Mouse (Mus musculus) right cerebral cortex, adult 18-20 months (tissue): ENCODE results near the gene Bahcc1.

Source experiments
- DNase-seq: peaks from one replicate; pipeline ENCODE4 v3.0.0; 2022; ENCODE audit warnings: mixed read lengths

The Bahcc1 gene

GRCm38 (mm10) chr11:120232230-120233097, at the start of gene Bahcc1:
Bahcc1 (plus strand) TSS chr11:120232947.
- DNase-seq, result peak; percentile 100

GRCm38 (mm10) chr11:120183180-120183579, 49.6 kb upstream of the Bahcc1 start:
- DNase-seq, result no peak

DNA sequence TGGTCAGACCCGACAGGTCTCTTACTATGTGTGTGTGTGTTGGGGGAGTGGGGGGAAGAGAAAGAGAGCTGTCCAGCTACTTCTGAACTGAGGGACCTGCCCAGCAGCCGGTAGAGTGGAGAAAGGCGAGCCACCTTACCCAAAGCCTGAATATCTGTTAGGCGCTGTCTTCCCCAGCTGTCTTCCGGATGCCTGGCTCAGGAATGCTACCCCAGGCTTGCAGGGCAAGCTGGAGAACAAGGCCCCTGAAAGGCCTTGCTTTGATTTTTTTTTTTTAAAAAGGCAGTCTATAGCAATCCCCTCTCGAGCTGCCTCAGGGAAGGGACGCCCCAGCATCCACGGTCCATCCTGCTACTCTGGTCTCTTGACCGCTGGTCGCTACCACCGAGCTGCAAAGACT, 49.0 kb upstream of the Bahcc1 start:
- no peak for DNase-seq

GRCm38 (mm10) chr11:120184371-120185315, 48.1 kb upstream of the Bahcc1 start:
- DNase-seq, result no peak

DNA sequence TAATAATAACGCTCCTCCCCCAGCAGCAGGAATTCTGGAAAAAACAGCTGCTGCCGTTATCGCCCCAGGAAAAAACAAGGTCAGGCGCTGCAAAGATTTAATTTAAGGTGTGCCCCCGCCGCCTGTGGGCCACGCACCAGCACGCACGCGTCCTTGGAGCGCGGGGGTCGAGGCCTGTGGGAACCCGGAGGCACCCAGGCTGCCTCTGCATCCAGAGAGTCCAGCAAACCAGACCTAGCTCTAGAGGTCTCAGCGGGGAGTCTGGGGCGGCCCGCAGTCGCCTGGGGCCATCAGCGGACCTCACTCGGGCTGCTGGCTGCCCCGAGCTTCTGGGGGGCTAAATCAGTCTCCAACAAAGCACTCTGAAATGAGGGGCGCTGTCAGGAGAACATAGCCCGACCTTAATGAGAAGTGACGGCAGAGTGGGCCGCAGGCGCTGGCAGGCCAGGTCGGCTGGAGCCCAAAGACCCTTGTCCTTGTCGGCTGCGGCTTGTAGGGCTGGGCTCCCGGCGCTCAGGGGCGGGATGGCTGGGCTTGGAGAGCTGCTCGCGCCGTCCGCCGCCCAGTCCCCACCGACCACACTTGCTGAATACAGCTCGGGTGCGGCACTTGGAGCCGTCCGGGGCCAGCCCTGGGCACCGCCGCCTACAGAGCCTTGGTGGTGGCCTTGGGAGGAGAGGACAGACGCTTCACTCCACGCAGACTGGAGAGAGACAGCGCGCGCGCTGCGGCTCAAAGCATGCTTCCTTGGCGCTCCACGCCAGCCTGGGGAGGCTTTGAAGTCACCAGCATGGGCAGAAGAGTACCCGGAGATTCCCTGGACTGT, 47.2 kb upstream of the Bahcc1 start:
- no peak for DNase-seq

DNA sequence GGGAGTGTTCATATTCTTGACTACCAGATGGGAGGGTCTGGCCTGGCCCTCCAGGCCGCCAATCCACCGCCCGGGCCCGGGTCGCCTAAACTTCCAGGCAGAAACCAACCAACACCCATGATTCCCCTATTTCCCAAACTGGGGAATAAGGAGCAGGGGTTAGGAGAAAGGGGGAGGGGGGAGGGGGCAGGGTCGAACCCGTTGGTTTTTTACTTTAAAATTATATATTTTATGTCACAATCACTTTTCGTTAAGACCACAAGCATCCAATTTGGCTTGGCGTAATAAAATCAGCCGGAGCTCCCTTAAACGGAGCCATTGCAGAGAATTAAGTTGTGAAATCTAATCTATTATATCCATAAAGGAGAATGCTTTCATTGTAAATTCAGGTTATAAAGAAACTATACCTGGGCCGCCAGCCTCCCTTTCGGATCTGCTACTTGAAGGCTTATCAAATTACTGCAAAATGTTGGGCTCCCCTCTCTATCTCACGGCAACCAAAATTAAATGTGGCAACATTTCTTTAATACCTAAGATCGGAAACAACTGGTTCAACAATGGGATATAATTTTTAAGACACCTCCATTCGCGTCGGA, 46.5 kb upstream of the Bahcc1 start:
- no peak for DNase-seq

- no peak for DNase-seq
Observed at GRCm38 (mm10) chr11:120186821-120187235, 45.9 kb upstream of the Bahcc1 start.

DNA sequence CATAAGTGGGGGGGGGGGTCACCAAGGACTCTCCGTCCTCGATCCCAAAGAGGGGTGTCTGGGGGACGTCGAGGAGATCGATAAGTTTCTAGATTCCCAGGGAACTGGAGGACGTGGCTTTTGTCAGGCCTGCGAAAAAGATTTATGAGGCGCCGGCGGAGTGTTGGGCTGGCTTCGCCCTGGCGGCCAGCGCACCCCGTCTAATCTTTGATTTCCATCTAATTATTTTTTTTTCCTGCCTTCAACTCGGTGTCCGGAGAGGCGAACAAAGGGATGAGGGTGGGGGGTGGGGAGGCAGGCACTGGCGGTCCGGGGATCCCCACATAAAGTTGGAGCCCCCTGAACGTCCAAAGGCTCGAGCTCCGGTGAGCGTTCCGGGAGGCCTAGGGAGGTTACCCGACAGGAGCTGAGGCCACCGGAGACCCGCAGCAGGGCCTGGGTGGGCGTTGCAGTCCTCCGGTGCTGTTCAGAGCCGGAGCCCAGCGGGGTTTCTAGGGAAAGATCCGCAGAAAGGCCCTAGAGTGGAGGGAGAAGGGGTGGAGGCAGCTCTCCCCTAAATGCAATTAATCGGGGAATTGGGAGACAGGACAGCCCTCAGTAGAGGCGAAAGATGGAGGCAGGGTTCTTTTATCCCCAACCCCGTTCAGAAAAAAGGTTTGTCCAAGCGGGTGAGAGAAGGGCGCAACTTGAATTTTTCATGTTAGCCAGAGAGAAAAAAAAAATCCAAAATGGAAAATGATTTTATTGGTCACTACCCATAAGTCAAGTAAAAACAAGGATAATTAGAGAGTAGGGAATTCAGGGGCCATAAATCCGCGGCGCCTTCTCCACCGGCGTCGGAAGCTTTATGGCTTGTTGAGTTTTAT, 45.3 kb upstream of the Bahcc1 start:
- DNase-seq, result no peak

- DNase-seq, result no peak
Observed at GRCm38 (mm10) chr11:120188102-120188480, 44.7 kb upstream of the Bahcc1 start.

DNA sequence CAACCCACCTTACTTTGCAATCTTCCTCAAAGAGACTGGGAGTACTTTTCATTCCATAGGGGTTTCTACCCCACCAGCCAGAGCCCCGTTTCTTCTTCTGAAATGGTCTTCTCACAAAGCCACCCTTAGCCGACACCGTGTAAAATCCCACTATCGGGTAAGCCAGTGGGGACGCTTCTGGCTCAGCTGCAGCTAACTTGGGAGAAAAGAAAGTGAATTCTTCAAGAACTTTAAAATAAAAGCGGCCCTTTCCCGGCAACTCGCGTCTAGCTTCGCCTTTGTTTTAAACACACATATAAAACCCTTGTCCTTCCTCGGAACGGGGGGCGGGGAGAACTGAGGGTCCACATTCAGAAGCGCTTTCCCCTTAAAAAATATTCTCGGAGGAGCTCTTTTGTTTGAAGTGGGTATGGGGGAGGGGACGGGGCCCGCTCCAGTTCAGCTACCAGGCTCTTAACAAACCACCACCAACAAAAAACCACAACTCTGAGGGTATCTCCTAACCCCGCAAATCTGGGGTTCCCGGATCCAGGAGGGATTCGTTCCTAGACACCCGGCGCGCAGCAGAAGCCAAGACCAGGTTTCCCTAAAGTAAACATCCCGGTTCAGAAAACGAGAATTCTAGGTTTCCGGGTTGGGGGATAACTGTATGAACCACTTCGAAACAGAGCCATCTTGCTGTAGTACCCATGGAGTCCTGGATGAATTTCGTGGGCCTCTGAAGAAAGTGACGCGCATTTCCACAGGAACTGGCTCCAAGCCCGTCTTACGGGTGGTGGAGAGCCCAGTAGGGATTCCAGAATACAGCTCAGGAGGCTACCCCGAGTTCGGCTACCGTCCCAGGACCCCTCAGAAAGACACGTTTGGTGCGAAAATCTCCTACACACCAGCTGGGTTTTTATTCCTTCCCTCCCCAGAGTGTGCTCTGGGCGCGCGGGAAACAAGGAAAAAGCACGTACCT, 44.0 kb upstream of the Bahcc1 start:
- DNase-seq, result no peak

DNA sequence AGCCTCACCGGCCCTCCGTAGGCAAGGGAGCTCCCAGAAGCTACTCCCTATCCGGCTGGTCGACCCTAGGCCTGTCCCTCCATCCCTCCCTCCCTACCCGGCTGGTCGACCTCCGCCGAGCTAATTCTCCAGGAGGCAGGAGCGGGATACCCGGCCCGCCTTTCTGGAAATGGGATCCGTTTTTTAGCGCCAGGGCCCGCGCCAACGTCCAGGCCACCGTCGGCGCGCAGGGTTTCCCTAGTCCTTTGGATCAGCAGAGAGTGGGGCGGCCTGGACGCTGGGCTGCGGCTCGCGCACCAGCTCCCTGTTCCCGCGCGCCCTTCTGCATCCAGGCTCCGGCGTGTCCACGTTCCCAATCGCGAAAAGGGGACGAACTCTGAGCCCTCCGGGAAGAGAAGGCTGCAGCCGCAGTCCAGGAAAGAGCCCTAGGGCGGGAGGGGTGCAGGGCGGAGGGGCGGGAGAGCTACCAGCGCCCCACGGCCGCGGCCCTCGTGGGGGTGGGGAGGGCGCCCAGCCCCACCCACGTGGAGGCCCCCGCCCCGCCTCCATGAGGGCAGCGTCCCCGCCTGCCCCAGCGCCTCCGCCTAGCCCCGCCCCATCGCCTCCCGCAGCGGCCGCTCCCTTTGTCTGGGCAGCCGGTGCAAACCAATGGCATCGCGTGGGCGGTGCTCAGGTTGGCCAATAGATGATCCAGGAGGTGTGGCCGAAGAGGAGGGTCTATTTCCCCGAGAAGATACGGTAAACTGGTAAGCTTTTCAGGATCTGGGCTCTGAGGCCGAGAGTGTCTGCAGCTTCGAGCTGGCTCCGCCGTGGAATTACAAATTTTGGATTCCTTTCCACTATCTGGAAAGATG, 43.1 kb upstream of the Bahcc1 start:
- peak; percentile 99 for DNase-seq

DNA sequence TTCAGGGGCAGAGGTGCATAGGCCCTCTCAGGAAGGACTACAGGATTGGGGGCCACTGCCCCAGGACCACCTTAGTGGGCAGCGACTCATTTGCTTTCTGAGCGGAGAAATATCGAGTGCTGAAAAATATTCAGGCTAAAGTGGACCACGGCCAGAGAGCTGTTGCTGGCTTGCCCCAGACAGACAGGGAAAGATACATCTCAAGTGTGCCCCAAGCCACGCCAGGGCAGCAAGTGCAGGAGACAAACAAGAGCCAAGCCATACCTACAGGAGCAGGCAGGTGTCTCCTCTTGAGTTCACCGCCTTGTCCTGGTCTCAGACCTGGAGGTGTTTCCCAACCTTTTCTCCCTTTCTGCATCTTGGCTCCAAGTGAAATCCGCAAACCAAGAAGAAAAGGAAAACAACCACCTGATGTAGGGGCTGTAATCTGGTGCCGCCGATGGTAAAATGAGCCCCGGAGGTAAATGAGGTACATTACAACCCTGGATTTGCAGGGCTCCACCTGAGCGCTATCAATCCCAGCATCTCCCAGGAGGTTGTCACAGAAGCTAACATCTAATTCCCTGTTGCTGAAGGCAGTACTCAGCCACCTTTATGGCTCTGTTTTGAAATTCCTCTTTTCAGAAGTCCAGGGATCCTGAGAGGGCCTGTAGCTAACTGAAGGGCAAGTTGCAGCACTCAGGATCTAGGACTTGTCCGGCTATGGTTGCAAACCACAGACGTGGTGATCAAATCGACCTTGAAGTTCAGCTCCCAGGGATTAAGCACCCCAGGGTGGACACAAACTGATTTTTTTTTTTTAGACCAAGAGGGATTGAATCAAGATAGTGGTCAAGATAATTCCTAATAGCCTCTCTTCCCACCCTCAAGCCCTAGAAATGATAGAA, 42.0 kb upstream of the Bahcc1 start:
- no peak for DNase-seq

- no peak for DNase-seq
Observed at GRCm38 (mm10) chr11:120198831-120199230, 33.9 kb upstream of the Bahcc1 start.

DNA sequence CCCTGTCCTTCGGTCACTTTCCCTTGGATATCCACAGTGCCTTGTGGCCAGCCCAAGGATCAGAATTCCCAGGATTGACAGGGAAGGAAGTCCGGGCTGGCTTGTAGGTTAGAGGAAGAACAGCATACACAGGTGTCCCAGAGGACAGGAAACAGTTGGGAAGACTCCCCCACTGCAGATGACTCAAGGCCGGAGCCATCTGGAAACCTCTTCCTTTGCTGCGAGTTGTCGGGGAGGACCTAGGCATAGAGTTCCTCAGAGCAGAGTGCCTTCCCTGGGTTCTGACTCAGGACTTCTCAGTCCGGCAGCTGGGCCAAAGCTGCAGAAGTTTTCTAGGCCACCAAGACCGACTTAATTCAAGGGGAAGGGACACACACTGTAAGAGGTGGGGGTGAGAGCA, 33.0 kb upstream of the Bahcc1 start:
- DNase-seq, result no peak

DNA sequence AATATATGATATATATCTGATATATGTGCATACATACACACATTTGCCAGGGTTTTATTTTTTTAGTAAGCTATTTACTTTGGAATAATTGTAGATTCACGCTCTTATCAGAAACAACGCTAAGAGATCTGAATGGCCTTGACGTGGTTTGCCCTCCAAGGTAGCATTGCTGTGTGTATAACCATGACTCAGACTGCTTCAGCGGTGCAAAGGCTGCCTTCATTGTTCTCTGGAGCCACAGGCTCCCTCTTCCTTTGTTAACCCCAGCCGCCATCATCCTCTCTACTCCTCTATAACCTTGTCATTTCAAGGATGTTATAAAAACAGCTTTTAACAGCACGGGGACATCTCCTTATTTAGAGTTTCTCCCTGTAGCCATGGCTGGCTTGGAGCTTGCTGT, 32.1 kb upstream of the Bahcc1 start:
- DNase-seq, result no peak

GRCm38 (mm10) chr11:120204200-120204599, 28.5 kb upstream of the Bahcc1 start:
- peak; percentile 65 for DNase-seq

DNA sequence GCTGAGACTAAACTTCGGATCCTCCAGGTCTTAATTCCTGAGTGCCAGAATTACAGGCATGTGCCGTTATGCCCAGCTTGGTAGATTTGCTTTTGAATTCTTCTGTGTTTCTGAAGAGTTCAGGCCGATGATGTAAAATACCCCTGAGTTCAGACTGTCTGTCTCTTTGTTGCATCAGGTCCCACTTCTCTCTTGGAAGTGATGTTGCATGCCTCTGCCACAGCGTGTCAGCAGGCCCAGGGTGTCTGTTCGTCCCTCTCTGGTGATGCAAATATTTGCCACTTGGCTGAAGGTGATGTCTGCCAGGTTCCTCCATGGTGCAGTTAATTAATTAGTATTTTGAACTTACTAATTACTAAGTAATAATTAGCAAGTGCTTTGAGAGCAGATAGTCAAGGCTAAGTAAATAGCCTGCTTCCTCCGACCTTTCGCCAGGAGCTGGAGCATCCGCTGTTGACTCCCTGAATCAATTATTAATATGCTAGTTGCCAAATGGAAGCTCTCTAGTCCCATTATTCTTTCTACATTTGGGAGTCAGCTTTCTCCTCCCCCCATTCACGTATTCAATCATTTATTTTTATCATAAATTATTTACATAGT, 26.6 kb upstream of the Bahcc1 start:
- no peak for DNase-seq

DNA sequence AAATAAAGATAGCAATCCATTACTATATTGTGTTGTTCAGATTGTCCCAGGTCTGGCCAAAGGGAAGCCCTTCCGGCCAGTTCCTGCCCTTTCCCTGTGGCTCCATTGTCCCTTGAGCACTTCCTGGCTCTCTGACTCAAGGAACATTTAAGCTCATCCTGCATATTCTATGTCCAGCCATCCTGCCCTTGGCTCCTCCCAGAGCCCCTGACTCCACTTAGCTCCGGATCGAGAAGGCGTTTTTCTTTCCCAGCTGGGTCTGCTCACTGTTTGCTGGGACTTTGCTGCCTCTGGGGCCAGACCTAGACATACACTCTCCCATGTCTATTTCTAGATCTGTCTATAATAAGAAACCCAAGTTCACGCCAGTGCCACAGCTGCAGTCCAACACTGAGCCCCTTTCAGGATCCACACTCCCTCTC, 26.1 kb upstream of the Bahcc1 start:
- DNase-seq, result no peak
